Mouse (Mus musculus) T-helper 1 cell (primary cell): ENCODE measurements at regions not wholly inside any gene's neighbourhood (a gene's known extent, or its start where the extent isn't known, plus 50 kb on each side); places are given as distances from the start of the nearest gene placed in this dataset.

Source experiments
- in situ Hi-C: fragments of 300-600 bp; cut with MboI, MseI; formaldehyde crosslinking; loops from one replicate; pipeline ENCODE4 v1.15.1; 2025; ENCODE audit warnings: high pct_unique_total_duplicates

GRCm38 (mm10) chr8:109151711-109152110 lies 342.1 kb upstream of the Pmfbp1 start:
- in situ Hi-C loops = no loop called here

- in situ Hi-C loops = no loop called here
Measured at GRCm38 (mm10) chr8:109155489-109155888, 338.3 kb upstream of the Pmfbp1 start.

- in situ Hi-C loops = no loop called here
Measured at GRCm38 (mm10) chr8:109156016-109156415, 337.8 kb upstream of the Pmfbp1 start.

- in situ Hi-C loops = no loop called here
Measured at GRCm38 (mm10) chr8:109172701-109173100, 321.1 kb upstream of the Pmfbp1 start.

GRCm38 (mm10) chr8:109185558-109186198 lies 308.1 kb upstream of the Pmfbp1 start:
- in situ Hi-C loops = no loop called here

- in situ Hi-C loops = no loop called here
Measured at GRCm38 (mm10) chr8:109187617-109188016, 306.2 kb upstream of the Pmfbp1 start.

GRCm38 (mm10) chr8:109214247-109214646 lies 279.6 kb upstream of the Pmfbp1 start:
- in situ Hi-C loops = loop anchor here (10.0 kb wide), 1 partner anchor 1201 kb away; no protein-coding TSS in a partner anchor

- in situ Hi-C loops = loop anchor here (10.0 kb wide), 1 partner anchor 1198 kb away; no protein-coding TSS in a partner anchor
Measured at GRCm38 (mm10) chr8:109216318-109216717, 277.5 kb upstream of the Pmfbp1 start.

GRCm38 (mm10) chr8:109217326-109217725 lies 276.5 kb upstream of the Pmfbp1 start:
- in situ Hi-C loops = loop anchor here (10.0 kb wide), 1 partner anchor 1197 kb away; no protein-coding TSS in a partner anchor

GRCm38 (mm10) chr8:109232281-109233234 lies 261.3 kb upstream of the Pmfbp1 start:
- in situ Hi-C loops = no loop called here

- in situ Hi-C loops = no loop called here
Measured at GRCm38 (mm10) chr8:109245526-109245925, 248.3 kb upstream of the Pmfbp1 start.

- in situ Hi-C loops = no loop called here
Measured at GRCm38 (mm10) chr8:109247875-109248274, 246.0 kb upstream of the Pmfbp1 start.

GRCm38 (mm10) chr8:109248356-109248755 lies 245.5 kb upstream of the Pmfbp1 start:
- in situ Hi-C loops = no loop called here

- in situ Hi-C loops = no loop called here
Measured at GRCm38 (mm10) chr8:109249256-109249655, 244.6 kb upstream of the Pmfbp1 start.

GRCm38 (mm10) chr8:109249691-109250090 lies 244.1 kb upstream of the Pmfbp1 start:
- in situ Hi-C loops = no loop called here

- in situ Hi-C loops = no loop called here
Measured at GRCm38 (mm10) chr8:109250551-109250950, 243.3 kb upstream of the Pmfbp1 start.

- in situ Hi-C loops = no loop called here
Measured at GRCm38 (mm10) chr8:109251360-109251798, 242.4 kb upstream of the Pmfbp1 start.

- in situ Hi-C loops = no loop called here
Measured at GRCm38 (mm10) chr8:109252404-109252803, 241.4 kb upstream of the Pmfbp1 start.

- in situ Hi-C loops = no loop called here
Measured at GRCm38 (mm10) chr8:109279129-109279528, 214.7 kb upstream of the Pmfbp1 start.

GRCm38 (mm10) chr8:109280540-109280939 lies 213.3 kb upstream of the Pmfbp1 start:
- in situ Hi-C loops = no loop called here

GRCm38 (mm10) chr8:109281598-109281997 lies 212.2 kb upstream of the Pmfbp1 start:
- in situ Hi-C loops = no loop called here

- in situ Hi-C loops = no loop called here
Measured at GRCm38 (mm10) chr8:109310670-109311386, 183.0 kb upstream of the Pmfbp1 start.
